Mouse (Mus musculus): ENCODE results near the gene Myo1f.
"Not testable (repeated sequence)": the region's sequence is repeated elsewhere in the genome, so short reads cannot be mapped to it uniquely, and the experiment has no call there.

Myo1f gene

DNA sequence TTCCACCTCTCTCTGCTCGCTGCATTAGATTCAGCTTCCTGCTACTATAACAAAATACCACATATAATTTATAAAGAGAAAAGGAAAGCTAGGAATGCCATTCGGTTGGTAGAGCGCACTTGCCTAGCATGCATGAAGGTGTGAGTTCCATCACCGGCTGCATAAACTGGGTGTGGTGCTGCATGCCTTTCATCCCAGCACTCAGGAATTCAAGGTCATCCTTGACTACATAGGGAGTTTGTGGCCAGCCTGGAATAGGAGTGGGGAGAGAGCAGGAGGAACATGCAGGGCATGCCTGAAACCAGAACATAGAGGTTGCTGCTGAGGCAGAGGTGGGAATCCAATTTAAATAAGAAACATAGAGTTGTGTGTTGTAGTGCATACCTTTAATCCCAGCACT lies 28.6 kb downstream of the Myo1f start:
- DNase-seq (ENCODE audit: low read depth, low spot score): no peak

DNA sequence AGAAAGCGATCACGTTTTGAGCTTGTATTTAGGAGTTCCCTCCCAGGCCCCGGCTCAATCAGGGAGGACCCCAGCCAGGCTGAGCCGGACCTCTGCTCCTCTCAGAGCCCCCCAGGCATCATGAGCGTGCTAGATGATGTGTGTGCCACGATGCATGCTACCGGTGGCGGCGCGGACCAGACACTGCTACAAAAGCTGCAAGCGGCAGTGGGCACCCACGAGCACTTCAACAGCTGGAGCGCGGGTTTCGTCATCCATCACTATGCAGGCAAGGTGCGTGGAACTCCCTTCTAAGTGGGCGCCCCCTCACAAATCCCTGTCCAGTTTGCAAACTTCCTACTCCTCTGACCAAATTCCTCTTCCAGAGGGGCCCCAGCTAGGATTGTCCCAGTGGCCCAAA lies 30.5 kb downstream of the Myo1f start:
- no peak for DNase-seq (ENCODE audit: low read depth, low spot score)

GRCm38 (mm10) chr17:33597271-33597670 lies 41.8 kb downstream of the Myo1f start:
- no peak for DNase-seq (ENCODE audit: low read depth, low spot score)

DNA sequence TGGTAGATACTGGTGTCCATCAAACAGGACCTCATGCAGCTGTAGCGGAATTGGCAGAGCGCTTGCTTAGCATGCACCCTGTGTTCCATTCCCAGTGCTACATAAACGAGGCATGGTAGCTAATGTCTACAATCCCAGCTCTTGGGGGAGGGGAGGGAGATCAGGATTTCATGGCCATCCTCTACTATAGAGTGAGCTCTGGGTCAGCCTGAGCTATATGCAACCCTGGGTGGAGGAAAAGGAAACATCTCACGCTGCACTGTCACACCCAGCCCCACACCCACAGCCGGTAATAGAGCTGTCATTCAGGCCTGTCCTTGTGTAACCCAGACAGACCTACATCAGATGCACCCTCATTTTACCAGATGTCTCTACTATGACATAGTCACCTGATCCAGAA lies 43.0 kb downstream of the Myo1f start:
- no peak for DNase-seq (ENCODE audit: low read depth, low spot score)

DNA sequence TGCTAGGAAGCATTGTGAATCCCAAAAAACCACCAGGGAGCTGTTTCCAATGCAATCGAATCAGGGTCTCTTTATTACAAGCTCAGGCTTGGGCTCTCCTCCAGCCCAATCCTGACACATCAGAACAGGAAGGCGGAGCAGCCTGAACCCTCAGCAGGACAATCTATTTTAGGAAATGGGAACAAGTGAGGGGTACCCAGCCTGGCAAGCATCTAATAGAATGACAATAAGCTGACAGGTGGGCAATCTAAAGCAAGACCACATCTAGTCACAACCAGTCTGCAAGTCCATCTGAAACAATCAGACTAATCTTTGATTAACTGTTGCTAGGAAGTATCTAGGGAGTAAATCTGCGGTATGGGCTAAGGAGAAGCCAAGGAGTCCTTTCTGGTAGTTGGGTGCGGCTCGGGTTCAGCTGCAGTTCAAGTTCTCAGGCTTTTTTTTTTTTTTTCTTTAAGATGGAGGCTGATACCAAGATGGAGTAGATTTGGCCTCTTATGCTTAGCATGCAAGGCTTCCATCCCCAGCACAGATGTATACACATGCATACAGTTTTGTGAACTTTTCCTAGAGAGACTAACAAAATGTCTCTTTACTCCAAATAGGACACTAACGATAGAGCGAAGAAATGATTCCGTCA lies 44.4 kb downstream of the Myo1f start:
- no peak for DNase-seq (ENCODE audit: low read depth, low spot score)

DNA sequence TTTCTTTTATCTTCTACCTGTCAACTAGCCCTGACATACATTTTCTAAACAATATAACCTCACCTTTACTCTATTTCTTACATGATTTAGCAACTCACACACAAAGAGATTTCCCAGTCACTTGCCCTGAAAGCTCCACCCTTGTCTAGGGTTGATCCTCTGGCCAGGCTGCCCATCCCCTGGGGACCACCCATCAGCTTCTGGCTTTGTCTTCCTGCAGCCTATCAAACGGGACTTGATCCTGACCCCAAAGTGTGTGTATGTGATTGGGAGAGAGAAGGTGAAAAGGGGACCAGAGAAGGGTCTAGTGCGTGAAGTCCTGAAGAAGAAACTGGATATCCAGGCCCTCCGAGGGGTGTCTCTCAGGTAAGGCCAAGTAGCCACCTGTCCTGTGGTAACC lies 45.3 kb downstream of the Myo1f start:
- DNase-seq (ENCODE audit: low read depth, low spot score): no peak

DNA sequence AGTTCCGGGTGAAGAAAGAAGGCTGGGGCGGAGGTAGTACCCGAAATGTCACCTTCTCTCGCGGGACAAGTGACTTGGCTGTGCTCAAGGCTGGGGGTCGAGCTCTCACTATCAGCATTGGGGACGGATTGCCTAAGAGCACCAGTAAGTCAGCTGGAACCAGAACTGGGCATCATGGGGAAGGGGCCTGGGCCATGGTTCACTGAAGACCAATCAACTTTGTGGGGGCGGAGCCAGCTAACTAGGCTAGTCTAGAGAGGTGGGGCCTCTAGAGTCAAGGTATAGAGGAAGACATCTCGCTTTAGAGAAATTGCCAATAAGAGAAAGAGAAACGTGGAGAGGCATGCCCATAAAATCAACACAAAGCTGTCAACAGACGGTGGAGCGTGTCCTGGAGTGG lies 46.4 kb downstream of the Myo1f start:
- DNase-seq (ENCODE audit: low read depth, low spot score): no peak

- DNase-seq (ENCODE audit: low read depth, low spot score): no peak
These were observed 51.8 kb downstream of the Myo1f start for GRCm38 (mm10) chr17:33607273-33607672.

DNA sequence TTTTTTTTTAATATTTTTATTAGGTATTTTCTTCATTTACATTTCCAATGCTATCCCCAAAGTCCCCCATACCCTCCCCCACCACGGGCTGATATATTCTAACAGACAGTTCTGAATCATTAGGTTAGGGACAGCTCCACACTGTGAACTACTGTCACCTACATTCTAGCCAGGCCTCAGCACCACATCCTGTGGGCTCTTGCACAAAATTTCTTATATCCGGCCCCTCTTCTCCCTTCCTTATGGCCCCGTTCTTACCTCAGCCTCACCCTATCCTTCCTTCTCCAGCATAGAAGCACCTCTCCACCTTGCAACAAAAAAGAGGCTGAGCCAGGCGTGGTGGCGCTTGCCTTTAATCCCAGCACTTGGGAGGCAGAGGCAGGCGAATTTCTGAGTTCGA lies 55.0 kb downstream of the Myo1f start:
- DNase-seq (ENCODE audit: low read depth, low spot score): no peak

DNA sequence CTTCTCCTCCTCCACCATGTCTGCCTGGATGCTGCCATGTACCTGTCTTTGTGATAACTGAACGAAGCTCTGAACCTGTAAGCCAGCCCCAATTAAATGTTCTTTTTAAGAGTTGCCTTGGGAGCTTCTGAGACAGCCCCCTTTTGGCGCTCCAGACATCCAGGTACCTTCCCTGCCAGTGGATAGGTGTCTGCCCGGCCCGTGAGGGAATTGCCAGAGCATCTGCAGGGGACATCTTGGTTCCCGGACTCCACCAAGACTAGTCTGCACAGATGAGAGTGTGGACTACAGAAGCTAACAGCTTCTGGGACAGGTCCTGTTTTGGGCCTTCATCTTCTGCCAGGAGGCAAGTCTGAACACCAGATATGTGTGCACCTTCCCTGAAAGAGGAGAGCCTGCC lies 58.2 kb downstream of the Myo1f start:
- not testable (repeated sequence) for DNase-seq (ENCODE audit: low read depth, low spot score)

DNA sequence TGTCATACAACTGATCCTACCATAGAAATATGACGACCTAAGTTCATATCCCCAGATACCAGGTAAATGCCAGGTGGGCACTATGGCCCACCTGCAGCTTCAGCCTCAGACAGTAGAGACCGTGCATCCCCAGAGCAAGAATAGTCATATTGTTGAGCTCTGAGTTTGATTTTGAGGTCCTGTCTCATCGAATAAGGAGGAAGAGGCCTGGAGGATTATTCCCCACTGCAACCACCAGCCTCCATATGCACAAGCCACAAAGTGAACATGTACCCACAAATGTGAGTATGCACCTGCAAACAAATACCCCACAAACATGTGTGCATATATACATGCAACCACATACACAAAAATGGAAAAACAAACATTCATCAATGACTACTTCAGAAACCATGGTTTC lies 71.8 kb downstream of the Myo1f start:
- DNase-seq (ENCODE audit: low read depth, low spot score): no peak

- DNase-seq (ENCODE audit: low read depth, low spot score): peak; percentile 93
These were observed 73.3 kb downstream of the Myo1f start, which contains the start of gene Zfp414 for GRCm38 (mm10) chr17:33628621-33629486. TSS of gene Zfp414 (plus strand) at chr17:33629090.

- DNase-seq (ENCODE audit: low read depth, low spot score): no peak
These were observed 74.1 kb downstream of the Myo1f start for GRCm38 (mm10) chr17:33629487-33630125.

- DNase-seq (ENCODE audit: low read depth, low spot score): no peak
These were observed 74.8 kb downstream of the Myo1f start for GRCm38 (mm10) chr17:33630171-33630895.

- no peak for DNase-seq (ENCODE audit: low read depth, low spot score)
These were observed 75.7 kb downstream of the Myo1f start for GRCm38 (mm10) chr17:33631236-33631635.

DNA sequence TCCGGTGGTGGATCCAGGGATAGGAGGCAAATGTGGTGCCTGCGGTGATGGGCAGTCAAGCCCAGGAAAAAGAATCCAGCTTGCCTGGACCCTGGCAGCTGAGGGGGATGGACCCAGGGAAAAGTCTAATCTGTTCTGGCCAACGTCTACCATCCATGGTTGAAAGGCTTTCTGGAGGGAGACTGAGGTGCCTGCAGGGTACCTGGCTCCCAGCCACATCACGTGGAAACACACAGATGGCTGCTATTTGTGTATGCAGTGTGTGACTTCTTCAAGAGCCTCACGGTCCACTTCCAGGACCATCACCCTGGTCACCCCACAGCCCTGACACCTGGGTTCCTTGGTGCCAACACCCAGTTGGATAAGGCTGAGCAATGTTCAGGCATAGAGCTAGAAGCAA lies 76.3 kb downstream of the Myo1f start:
- DNase-seq (ENCODE audit: low read depth, low spot score): no peak

- DNase-seq (ENCODE audit: low read depth, low spot score): no peak
These were observed 81.5 kb downstream of the Myo1f start for GRCm38 (mm10) chr17:33637038-33637437.

- no peak for DNase-seq (ENCODE audit: low read depth, low spot score)
These were observed 82.2 kb downstream of the Myo1f start, which contains the start of gene Pram1 for GRCm38 (mm10) chr17:33637516-33638276. TSS of gene Pram1 (plus strand) at chr17:33638056.

DNA sequence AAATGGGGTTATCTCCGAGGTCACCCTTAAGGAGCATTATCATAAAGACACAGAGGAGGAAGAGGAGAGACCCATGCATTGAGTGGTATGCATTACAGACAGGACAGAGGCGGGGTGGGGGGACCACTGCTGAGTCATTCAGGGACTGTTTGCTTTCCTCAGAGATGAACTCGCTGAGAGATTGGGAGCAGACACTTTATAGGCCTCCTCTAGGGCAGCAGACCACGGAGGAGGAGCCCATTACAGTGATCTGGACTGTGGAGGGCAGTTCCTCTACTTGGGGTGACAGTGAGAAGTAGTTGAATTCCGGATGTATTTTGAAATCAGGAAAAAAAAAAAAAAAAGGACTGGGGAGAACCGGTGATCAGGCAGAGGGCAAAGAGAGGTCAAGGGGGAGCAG lies 84.2 kb downstream of the Myo1f start:
- no peak for DNase-seq (ENCODE audit: low read depth, low spot score)

DNA sequence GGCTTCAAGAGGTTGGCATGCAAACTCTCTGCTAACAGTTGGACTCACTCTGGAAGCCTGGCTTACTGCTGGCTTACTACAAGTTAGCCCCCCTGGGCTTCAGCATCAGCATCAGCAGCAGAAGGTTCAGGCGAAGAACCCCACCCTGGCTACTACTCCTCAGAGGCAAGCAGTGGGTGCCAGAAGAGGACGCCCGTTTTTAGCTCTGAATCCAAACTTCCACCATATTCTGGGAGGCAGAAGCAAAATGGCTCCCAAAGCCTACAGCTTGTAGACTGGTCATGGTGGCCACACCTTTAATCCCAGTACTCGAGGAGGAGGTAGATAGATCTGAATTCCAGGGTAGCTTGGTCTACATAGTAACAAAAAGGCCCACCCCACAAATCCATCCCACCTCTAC lies 88.6 kb downstream of the Myo1f start:
- DNase-seq (ENCODE audit: low read depth, low spot score): no peak

DNA sequence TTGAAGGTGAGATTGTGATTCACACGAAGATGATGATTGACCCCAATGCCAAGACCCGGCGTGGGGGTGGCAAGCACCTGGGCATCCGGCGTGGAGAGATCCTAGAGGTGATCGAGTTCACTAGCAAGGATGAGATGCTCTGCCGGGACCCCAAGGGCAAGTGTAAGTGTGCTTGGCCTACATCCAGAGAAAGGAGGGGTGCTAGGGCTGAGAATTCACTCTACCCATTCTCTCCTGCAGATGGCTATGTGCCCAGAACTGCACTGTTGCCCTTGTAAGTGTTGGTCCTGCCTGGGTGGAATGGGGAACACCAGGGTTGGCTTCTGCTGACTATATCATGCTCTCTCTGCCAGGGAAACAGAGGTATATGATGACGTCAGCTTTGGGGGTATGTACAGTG lies 89.6 kb downstream of the Myo1f start:
- DNase-seq (ENCODE audit: low read depth, low spot score): no peak
